Mouse (Mus musculus): ENCODE measurements around the gene Prpmp5. TPM values are rescaled to one million over a fixed set of nuclear protein-coding genes. Genes with fewer than 3 reads are reported as not detected.
"Not testable (repeated sequence)": the region's sequence is repeated elsewhere in the genome, so short reads cannot be mapped to it uniquely, and the experiment has no call there.

The Prpmp5 gene
- polyA plus RNA-seq (2016; fragmentation: Nextera tagmentation; extraction: Ambion mirVana): not detected in 2 replicates

GRCm38 (mm10) chr6:132314657-132315056 lies at the start of gene Prpmp5:
Prpmp5 (minus strand) TSS chr6:132314757.
- H3K4me3 ChIP-seq; H3K4me1 ChIP-seq; H3K27ac ChIP-seq; H3K27me3 ChIP-seq (replicated peaks); H3K9me3 ChIP-seq (replicated peaks); H3K9ac ChIP-seq; H3K36me3 ChIP-seq; H3K4me2 ChIP-seq; ATAC-seq: not testable (repeated sequence)

- WGBS (ENCODE audit: insufficient replicate concordance): 48% methylated on average over 1 of the region's 1 CpGs
- not testable (repeated sequence) for H3K27me3 ChIP-seq (replicated peaks)
These were observed 49.5 kb upstream of the Prpmp5 start, which contains the start of gene Gm8882 for GRCm38 (mm10) chr6:132364034-132364433. Gm8882 (minus strand) TSS chr6:132364134.

More at GRCm38 (mm10) chr6:132364034-132364433, 49.5 kb upstream of the Prpmp5 start, which contains the start of gene Gm8882:
- H3K27ac ChIP-seq; H3K4me2 ChIP-seq; H3K9me3 ChIP-seq (replicated peaks); H3K36me3 ChIP-seq; H3K9ac ChIP-seq; H3K4me1 ChIP-seq; H3K4me3 ChIP-seq; ATAC-seq: not testable (repeated sequence)

Other genes starting within 250 kb of the Prpmp5 start
- gene Prb1, start 104.2 kb downstream of the Prpmp5 start, polyA plus RNA-seq (2016; fragmentation: Nextera tagmentation; extraction: Ambion mirVana): not detected in 2 replicates
- gene Gm8882, start 49.4 kb upstream of the Prpmp5 start, polyA plus RNA-seq (2016; fragmentation: Nextera tagmentation; extraction: Ambion mirVana): not detected in 2 replicates

Data from liver, embryonic 12.5 days (tissue).